Mouse (Mus musculus) adrenal gland, adult 18-20 months (tissue): ENCODE results near the gene Eif4e3. TPM values are rescaled to one million over a fixed set of nuclear protein-coding genes. Genes with fewer than 3 reads are reported as not detected.

Source experiments
- DNase-seq, 2 experiments: peaks; one replicate each; pipeline ENCODE4 v3.0.0; 2021 to 2022; ENCODE audit warnings: low spot score in 2 of 2
- long read RNA-seq, 2 experiments: library from polyadenylated mRNA; stranded (forward); transcript quantifications; one replicate each; pipeline ENCODE4 v2.0.0; 2021
- total RNA-seq, 2 experiments: library from RNA; stranded (reverse); gene quantifications; 1 replicate in 1 of 2; 2 replicates in 1 of 2; pipeline ENCODE4 v1.2.3; 2021

Gene Eif4e3
- 10 to 100 TPM; 30.4 to 48.6 TPM for total RNA-seq
- long read RNA-seq, experiment 1, transcript Eif4e3-201 (7 exons, 2,515 nt) = major isoform, 74 of 77 reads
- long read RNA-seq, experiment 1, partial matches to known transcripts = 1 of 77 reads
- long read RNA-seq, experiment 1, other reads (novel, unspliced or antisense) = 2 of 77 reads
- long read RNA-seq, experiment 2, transcript Eif4e3-201 (7 exons, 2,515 nt) = major isoform, 37 of 47 reads
- long read RNA-seq, experiment 2, partial matches to known transcripts = 7 of 47 reads
- long read RNA-seq, experiment 2, other reads (novel, unspliced or antisense) = 3 of 47 reads

GRCm38 (mm10) chr6:99666318-99667171 is at the start of gene Eif4e3, which contains the start of gene Gm20696:
TSS of gene Eif4e3 (minus strand) at chr6:99666771.
TSS of gene Gm20696 (minus strand) at chr6:99666797.
- DNase-seq = peak; percentile 60 to 66

GRCm38 (mm10) chr6:99715913-99716312 is 49.3 kb upstream of the Eif4e3 start:
- no peak for DNase-seq

DNA sequence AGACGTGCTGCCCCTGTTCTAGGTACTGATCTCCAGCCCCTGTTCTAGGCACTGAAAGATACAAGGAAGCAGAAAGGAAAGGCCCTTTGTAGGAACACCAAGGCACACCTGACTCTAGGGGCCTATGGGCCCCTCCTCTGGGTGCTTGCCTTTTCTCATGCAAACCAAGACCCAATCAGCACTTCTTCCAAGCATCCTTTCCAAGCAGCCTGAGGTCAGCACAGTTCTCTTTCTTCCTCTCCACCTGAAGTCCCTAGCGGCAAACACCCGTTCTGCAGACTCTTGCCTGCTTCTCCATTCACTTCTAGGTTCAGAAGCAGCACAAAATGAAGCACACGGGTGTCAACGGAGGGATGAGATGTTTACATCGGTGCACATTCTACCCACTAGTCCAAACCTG is 48.6 kb upstream of the Eif4e3 start:
- no peak for DNase-seq

DNA sequence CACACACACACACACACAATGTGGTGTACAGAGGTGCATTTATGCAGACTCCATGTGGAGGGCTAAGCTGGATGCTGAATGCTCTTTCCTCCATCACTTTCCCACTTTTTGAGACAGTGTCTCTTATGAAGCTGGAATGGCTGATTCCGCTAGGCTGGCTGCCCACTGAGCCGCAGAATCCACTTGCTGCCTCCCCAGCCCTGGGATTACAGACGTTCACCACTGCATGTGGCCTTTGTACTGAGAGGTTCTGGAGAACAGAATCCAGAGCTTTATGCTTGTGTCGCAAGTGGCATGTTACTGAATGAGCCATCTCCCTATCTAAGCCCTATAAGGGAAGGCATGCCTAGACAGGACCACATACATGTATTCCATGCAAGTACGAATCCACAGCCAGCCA is 46.7 kb upstream of the Eif4e3 start:
- DNase-seq = no peak

- no peak for DNase-seq
Measured at GRCm38 (mm10) chr6:99711576-99712101, 45.1 kb upstream of the Eif4e3 start.

GRCm38 (mm10) chr6:99700484-99700883 is 33.9 kb upstream of the Eif4e3 start:
- DNase-seq = no peak

GRCm38 (mm10) chr6:99692916-99693841 is 26.6 kb upstream of the Eif4e3 start:
- DNase-seq = peak; percentile 4 to 22

DNA sequence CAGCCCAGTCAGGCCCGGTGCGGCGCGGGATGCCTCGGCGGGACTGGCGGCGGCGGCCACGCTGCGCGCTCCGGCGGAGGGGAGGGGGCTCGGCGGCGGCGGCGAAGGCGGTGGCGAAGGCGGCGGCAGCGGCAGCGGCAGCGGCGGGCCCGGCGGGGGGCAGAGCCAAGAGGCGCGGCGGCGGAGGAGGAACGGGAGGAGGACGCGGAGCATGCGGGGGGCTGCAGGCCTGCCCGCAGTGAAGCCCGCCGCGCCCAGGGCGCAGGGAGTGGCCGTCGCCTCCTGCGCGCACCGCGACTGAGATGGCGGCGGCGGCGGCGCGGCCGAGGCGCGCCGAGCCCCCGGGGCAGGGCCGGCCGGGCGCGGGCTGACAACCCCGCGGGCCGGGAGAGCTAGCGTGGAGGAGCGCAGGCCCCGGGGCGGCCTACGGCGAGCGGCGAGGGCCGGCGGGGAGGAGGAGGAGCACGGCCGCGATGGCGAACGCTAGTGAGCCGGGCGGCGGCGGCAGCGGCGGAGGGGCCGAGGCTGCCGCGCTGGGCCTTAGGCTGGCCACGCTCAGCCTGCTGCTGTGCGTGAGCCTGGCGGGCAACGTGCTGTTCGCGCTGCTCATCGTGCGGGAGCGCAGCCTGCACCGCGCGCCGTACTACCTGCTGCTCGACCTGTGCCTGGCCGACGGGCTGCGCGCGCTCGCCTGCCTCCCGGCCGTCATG is 25.8 kb upstream of the Eif4e3 start, which contains the start of gene Gpr27:
TSS of gene Gpr27 (plus strand) at position 474 of the 710 bp plus-strand sequence.
- DNase-seq = peak; percentile 12 to 29

DNA sequence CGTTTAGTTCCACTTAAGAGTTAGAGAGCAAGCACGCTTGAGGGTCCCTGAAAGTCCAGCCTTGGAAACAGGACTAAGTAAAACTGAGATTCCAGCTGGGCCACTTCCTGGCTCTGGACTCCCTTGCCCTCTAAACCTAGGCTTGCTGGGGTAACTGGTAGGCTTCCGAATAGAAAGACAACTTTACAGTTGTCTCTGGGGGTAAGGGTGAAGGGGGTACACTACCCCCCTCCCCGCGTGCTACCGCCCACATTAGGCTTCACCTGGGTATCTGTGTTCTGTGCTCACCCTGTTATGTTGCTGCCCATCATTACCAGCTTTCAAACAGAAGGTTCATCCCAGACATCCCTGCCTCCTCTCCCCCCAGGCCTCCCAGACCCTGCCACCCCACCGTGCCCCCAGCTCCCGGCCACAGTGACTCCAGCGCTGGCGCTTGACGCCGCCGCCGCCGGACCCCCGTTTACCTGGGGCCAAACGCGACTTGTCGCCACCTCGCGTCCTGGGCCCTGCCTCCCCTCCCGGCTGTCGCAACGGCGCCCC is 25.2 kb upstream of the Eif4e3 start:
- no peak for DNase-seq

- DNase-seq = no peak
Measured at GRCm38 (mm10) chr6:99688513-99688912, 21.9 kb upstream of the Eif4e3 start.

- DNase-seq = no peak
Measured at GRCm38 (mm10) chr6:99684899-99685298, 18.3 kb upstream of the Eif4e3 start.

DNA sequence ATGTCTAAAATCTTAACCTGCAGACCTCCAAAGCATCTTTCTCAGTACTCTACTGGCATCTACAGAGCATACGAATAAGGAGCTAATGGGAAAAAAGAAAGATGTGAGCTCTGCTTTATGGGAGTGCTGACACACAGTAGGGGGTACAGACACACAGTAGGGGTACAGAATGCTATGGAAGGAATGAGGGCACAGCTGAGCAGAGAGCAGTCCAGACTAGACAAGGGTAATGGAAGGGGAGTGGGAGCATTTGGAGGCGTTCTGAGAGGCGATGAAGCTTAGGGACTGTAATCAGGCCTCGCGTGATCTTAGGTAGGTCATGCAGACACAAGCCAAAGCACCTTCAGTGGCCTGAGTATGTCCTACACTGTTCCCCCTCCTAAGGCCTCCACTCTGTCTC is 17.4 kb upstream of the Eif4e3 start:
- no peak for DNase-seq

- DNase-seq = no peak
Measured at GRCm38 (mm10) chr6:99678108-99678507, 11.5 kb upstream of the Eif4e3 start.

- DNase-seq = no peak
Measured at GRCm38 (mm10) chr6:99677325-99677724, 10.8 kb upstream of the Eif4e3 start.

DNA sequence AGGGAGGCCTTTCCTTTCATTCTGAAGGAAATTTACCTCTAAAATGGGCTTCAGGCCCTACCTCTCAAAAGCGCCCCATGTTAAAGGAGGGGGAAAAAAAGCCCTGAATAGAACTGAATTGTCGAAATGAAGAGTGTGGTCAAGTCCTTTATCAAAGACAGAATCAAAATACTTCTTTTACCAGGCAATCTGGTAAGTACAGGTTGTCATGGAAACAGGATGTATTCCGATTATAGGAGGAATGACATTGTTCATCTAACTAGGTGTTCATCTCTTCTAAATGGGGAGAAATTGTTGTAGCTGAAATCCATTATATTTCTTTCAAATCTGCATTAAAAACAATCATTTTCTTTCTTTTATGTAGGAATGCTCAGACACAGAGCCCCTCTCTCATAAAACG is 7.9 kb upstream of the Eif4e3 start:
- no peak for DNase-seq

- DNase-seq = no peak
Measured at GRCm38 (mm10) chr6:99671768-99672167, 5.2 kb upstream of the Eif4e3 start.

DNA sequence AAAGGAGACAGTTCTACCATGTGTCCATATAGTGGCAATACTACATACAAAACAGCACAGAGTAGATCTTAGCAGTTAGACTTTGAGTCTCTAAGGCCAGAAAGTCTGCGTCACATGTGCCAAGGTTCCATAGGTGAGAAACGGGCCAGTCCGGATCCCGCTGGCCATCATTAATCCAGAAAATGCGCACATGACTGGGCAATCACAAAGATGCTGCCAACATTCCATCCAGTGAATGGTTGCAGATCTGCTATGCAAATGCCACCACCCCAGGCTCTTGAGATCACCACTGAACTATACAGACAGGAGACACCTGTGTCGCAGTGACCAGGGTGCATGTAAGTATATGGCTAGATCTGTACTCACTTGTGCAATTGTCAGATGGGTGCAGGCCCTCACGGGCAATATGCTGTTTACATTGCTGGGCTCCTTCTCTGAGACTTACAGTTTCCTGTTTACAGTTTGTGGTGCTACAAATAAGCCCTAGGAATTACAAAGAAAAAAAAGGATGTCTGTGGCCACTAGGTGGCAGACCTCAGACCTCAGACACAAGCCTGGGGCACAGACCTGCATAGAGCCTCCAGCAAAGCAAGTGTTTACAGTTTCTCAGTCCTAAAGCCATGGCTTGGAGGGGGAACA is 4.0 kb upstream of the Eif4e3 start:
- peak; percentile 43 to 49 for DNase-seq

DNA sequence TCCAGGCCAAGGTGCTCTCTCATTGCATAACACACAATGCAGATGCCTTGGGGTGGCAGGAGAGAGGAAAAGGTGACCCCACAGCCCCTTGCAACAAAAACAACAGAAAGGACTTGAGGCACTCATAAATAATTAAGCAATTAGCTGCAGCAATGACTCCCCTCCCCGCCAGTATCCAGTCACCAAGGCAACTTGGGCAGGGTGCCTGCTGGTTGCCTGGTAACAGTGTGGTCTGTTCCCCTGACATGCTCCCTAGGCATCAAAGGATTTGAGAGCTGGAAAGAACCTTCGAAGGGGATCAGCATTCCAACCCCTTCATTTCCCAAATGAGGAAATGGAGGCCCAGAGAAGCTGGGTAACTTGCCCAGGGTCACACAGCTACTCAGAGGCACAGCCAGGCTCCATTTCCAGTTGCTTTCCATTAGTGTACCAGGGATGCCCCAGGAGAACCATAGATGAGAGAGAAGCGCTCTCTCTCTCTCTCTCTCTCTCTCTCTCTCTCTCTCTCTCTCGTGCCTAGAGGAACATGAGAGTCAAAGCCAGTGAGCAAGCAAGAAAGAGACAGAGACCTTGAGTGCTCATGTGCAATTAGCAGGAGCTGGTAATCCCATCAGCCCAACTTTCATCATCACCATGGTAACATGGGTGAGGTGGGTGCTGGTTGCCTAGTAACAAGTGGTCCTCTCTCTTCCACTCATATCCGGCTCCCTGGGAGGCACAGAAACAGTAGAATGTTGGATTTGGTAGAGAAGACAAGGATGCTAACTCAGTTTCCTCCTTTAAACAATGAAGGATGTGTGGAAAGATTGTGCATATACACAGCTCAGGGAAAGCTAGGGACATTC is 3.1 kb upstream of the Eif4e3 start:
- no peak for DNase-seq
